Mouse (Mus musculus) forebrain, embryonic 11.5 days (tissue): Measurements from ENCODE around the gene Psmd5. TPM values are rescaled to one million over a fixed set of nuclear protein-coding genes. Genes with fewer than 3 reads are reported as not detected.

Source experiments
- ATAC-seq: fragments of 200-750 bp; cut with Nextera tagmentation; replicated peaks from 2 replicates; pipeline ENCODE4 v1.8.0; 2017; ENCODE audit warnings: moderate TSS enrichment; ENCODE audit not compliant: low FRiP score
- DNase-seq: peaks from one replicate; pipeline ENCODE4 v3.0.0-alpha.2; 2017; ENCODE audit warnings: low spot score
- H3K27ac ChIP-seq: fragments of 300-500 bp; sonication (generic); 2 replicates; pipeline ENCODE4 v1.5.1; 2014; ENCODE audit warnings: low read depth, low read length
- H3K27me3 ChIP-seq: fragments of 300-500 bp; sonication (generic); 2 replicates; pipeline ENCODE4 v1.6.1; 2014; ENCODE audit warnings: mild to moderate bottlenecking, low read length, mixed read lengths; ENCODE audit not compliant: control insufficient read depth, insufficient read depth
- H3K36me3 ChIP-seq: fragments of 300-500 bp; sonication (generic); 2 replicates; pipeline ENCODE4 v1.6.1; 2014; ENCODE audit warnings: mild to moderate bottlenecking, low read length, moderate library complexity, mixed read lengths; ENCODE audit not compliant: control insufficient read depth, insufficient read depth
- H3K4me1 ChIP-seq: fragments of 300-500 bp; sonication (generic); replicated peaks from 2 replicates; pipeline ENCODE4 v1.6.1; 2014; ENCODE audit warnings: low read length, mixed read lengths; ENCODE audit not compliant: control insufficient read depth, insufficient read depth
- H3K4me2 ChIP-seq: fragments of 300-500 bp; sonication (generic); 2 replicates; pipeline ENCODE4 v1.6.1; 2014; ENCODE audit warnings: low read depth, mild to moderate bottlenecking, low read length, moderate library complexity, mixed read lengths; ENCODE audit not compliant: severe bottlenecking
- H3K4me3 ChIP-seq: fragments of 300-500 bp; sonication (generic); 2 replicates; pipeline ENCODE4 v1.5.1; 2014; ENCODE audit warnings: low read depth, low read length
- H3K9ac ChIP-seq: fragments of 300-500 bp; sonication (generic); 2 replicates; pipeline ENCODE4 v1.6.1; 2014; ENCODE audit warnings: low read length
- H3K9me3 ChIP-seq: fragments of 300-500 bp; sonication (generic); 2 replicates; pipeline ENCODE4 v1.6.1; 2016; ENCODE audit warnings: low read length, mixed read lengths; ENCODE audit not compliant: control insufficient read depth
- WGBS: fragments of 180-500 bp; shearing (Covaris S2); extraction: QIAGEN DNeasy Blood & Tissue Kit; methylation state at CpG from one replicate; pipeline ENCODE4 v1.1.7; 2014; 5-methylcytosine and 5-hydroxymethylcytosine counted together
- polyA plus RNA-seq: library from polyadenylated mRNA; unstranded; fragments of >200 nt; fragmentation: Nextera tagmentation; extraction: Ambion mirVana; gene quantifications from 2 replicates; pipeline ENCODE4 v1.2.1, GENCODE M21; 2014

The Psmd5 gene
- polyA plus RNA-seq, 1 experiment from 2014 or later, result 117 TPM

GRCm38 (mm10) chr2:34901726-34902125, 27.0 kb upstream of the Psmd5 start:
- no peak for DNase-seq
- H3K27ac ChIP-seq, result no peak overlapping the region
- no peaks in the 10 kb centered on the region for H3K9me3 ChIP-seq
- H3K4me2 ChIP-seq, result no peak overlapping the region
- H3K4me1 ChIP-seq, result peaks cover 2% of the 10 kb centered on the region; the same call in 1 of the 2 replicates
- WGBS, result 76% methylated on average over 4 of the region's 4 CpGs
- no peak for ATAC-seq
- no peak overlapping the region for H3K9ac ChIP-seq
- H3K4me3 ChIP-seq, result no peak overlapping the region
- H3K36me3 ChIP-seq, result no peaks in the 10 kb centered on the region
- no peaks in the 10 kb centered on the region for H3K27me3 ChIP-seq

- Histone ChIP-seq H3K9ac (no peak overlapping the region), H3K27ac (no peak overlapping the region), H3K36me3 (no peaks in the 10 kb centered on the region), H3K9me3 (no peaks in the 10 kb centered on the region), H3K4me1 (peaks cover under 1% of the 10 kb centered on the region; the same call in 1 of the 2 replicates), H3K4me3 (no peak overlapping the region), H3K4me2 (no peak overlapping the region), H3K27me3 (no peaks in the 10 kb centered on the region)
- ATAC-seq (no peak), DNase-seq (no peak)
- 69% methylated on average over 1 of the region's 1 CpGs for WGBS
Observed at GRCm38 (mm10) chr2:34900412-34900811, 25.6 kb upstream of the Psmd5 start.

GRCm38 (mm10) chr2:34899682-34900081, 24.9 kb upstream of the Psmd5 start:
- Histone ChIP-seq H3K27me3 (no peaks in the 10 kb centered on the region), H3K27ac (no peak overlapping the region), H3K4me2 (no peak overlapping the region), H3K4me1 (no peaks in the 10 kb centered on the region), H3K4me3 (no peak overlapping the region), H3K36me3 (no peaks in the 10 kb centered on the region), H3K9me3 (no peaks in the 10 kb centered on the region), H3K9ac (no peak overlapping the region)
- DNase-seq (no peak), ATAC-seq (no peak)
- 84% methylated on average over 11 of the region's 11 CpGs for WGBS

GRCm38 (mm10) chr2:34897820-34898219, 23.1 kb upstream of the Psmd5 start:
- ATAC-seq (no peak), DNase-seq (no peak)
- 24% methylated on average over 10 of the region's 10 CpGs for WGBS
- Histone ChIP-seq H3K27me3 (no peaks in the 10 kb centered on the region), H3K36me3 (no peaks in the 10 kb centered on the region), H3K4me2 (no peak overlapping the region), H3K9me3 (no peaks in the 10 kb centered on the region), H3K27ac (no peak overlapping the region), H3K9ac (no peak overlapping the region), H3K4me1 (no peaks in the 10 kb centered on the region), H3K4me3 (no peak overlapping the region)

- no peak for ATAC-seq
- Histone ChIP-seq H3K36me3 (no peaks in the 10 kb centered on the region), H3K4me2 (no peak overlapping the region), H3K4me1 (no peaks in the 10 kb centered on the region), H3K9me3 (no peaks in the 10 kb centered on the region), H3K9ac (no peak overlapping the region), H3K27ac (no peak overlapping the region), H3K4me3 (no peak overlapping the region), H3K27me3 (no peaks in the 10 kb centered on the region)
- 87% methylated on average over 17 of the region's 17 CpGs for WGBS
- no peak for DNase-seq
Observed at GRCm38 (mm10) chr2:34896821-34897460, 22.2 kb upstream of the Psmd5 start.

GRCm38 (mm10) chr2:34895503-34896113, 20.8 kb upstream of the Psmd5 start:
- no peak for ATAC-seq
- no peak for DNase-seq
- H3K27me3 ChIP-seq, result no peaks in the 10 kb centered on the region
- no peaks in the 10 kb centered on the region for H3K9me3 ChIP-seq
- no peak overlapping the region for H3K4me2 ChIP-seq
- no peaks in the 10 kb centered on the region for H3K36me3 ChIP-seq
- 80% methylated on average over 19 of the region's 19 CpGs for WGBS
- H3K4me1 ChIP-seq, result no peaks in the 10 kb centered on the region
- no peak overlapping the region for H3K9ac ChIP-seq
- no peak overlapping the region for H3K27ac ChIP-seq
- H3K4me3 ChIP-seq, result no peak overlapping the region

DNA sequence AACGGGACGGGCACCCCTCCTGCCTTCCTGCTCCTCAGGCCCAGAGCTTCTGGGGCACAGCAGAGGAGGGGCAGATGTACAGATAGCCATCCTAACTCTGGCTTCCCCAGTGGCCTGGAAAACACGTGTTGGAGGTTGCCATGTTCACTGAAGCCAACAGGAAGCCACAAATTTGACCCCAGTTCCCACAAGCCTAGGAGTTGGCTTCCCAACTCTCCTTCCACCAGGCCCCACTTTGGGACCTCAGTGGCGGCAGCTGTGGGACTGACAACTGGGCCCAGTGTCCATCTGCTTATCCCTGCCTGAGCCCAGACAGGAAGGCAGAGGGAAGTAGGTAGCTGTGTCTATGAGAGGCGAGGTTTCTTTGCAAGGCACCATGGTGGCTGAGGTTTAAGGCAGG, 19.2 kb upstream of the Psmd5 start:
- H3K27ac ChIP-seq, result no peak overlapping the region
- no peaks in the 10 kb centered on the region for H3K9me3 ChIP-seq
- ATAC-seq (no peak), DNase-seq (no peak)
- H3K9ac ChIP-seq, result no peak overlapping the region
- no peaks in the 10 kb centered on the region for H3K27me3 ChIP-seq
- H3K36me3 ChIP-seq, result no peaks in the 10 kb centered on the region
- no peaks in the 10 kb centered on the region for H3K4me1 ChIP-seq
- H3K4me2 ChIP-seq, result no peak overlapping the region
- no peak overlapping the region for H3K4me3 ChIP-seq
- WGBS, result 77% methylated on average over 5 of the region's 5 CpGs

DNA sequence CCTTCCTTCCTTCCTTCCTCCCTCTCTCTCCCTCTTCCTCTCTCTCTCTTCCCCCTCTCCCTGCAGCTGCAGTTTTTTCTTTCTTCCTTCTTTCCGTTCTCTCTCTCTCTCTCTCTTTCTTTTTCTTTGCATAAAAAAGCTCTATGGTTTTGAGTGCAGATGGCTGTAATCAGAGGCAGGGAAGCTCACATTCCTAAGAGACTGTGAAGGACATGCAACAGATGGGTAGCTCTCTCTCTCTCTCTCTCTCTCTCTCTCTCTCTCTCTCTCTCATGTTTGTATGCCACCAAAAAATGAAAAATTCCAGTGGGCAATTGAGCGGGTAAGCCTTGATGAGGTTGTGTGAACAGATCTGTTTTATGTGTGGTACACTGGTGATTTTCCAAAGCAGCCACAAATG, 9.4 kb upstream of the Psmd5 start:
- 79% methylated on average over 2 of the region's 2 CpGs for WGBS
- Histone ChIP-seq H3K9ac (no peak overlapping the region), H3K9me3 (no peaks in the 10 kb centered on the region), H3K27ac (no peak overlapping the region), H3K27me3 (no peaks in the 10 kb centered on the region), H3K4me1 (no peaks in the 10 kb centered on the region), H3K4me3 (no peak overlapping the region), H3K4me2 (no peak overlapping the region), H3K36me3 (no peaks in the 10 kb centered on the region)
- no peak for DNase-seq
- no peak for ATAC-seq

- H3K36me3 ChIP-seq, result no peaks in the 10 kb centered on the region
- WGBS, result 72% methylated on average over 5 of the region's 5 CpGs
Observed at GRCm38 (mm10) chr2:34883190-34883589, 8.4 kb upstream of the Psmd5 start.

More at GRCm38 (mm10) chr2:34883190-34883589, 8.4 kb upstream of the Psmd5 start:
- ATAC-seq, result no peak
- no peak for DNase-seq
- H3K9ac ChIP-seq, result no peak overlapping the region
- no peak overlapping the region for H3K4me3 ChIP-seq
- H3K4me1 ChIP-seq, result no peaks in the 10 kb centered on the region
- H3K27ac ChIP-seq, result no peak overlapping the region
- H3K4me2 ChIP-seq, result no peak overlapping the region
- H3K9me3 ChIP-seq, result no peaks in the 10 kb centered on the region
- no peaks in the 10 kb centered on the region for H3K27me3 ChIP-seq
